Mouse (Mus musculus) stomach, postnatal 0 days (tissue): Measurements from ENCODE around the gene Isca1.

ENCODE experiments used
- CTCF ChIP-seq: IDR thresholded peaks from 2 replicates; pipeline ENCODE4 v1.5.1; 2016; ENCODE audit warnings: antibody characterized with exemption, low read depth, mild to moderate bottlenecking, moderate library complexity
- EP300 ChIP-seq: optimal IDR thresholded peaks from 2 replicates; pipeline ENCODE3; 2016; ENCODE audit warnings: antibody characterized with exemption

DNA sequence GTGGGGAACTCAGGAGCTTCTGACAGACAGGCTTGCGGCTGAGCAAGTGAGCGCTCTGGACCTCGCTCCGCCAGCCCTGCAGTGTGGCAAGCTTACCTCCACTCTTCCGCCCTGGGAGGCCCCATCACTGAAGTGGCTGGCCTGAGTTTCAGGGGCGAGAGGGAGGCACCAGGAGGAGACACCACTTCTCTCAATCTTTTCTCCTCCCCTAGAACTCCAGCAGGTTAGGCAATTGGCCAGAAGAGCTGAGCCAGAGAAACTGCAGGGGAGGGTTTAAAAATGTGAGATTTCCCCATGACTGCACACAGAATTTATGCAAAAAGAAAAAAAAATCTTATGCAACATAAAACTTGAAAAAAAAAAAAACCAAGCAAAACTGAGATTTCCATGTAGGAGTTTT, 31.4 kb upstream of the Isca1 start:
- TF ChIP-seq CTCF: no peak
- no peak for TF ChIP-seq EP300
